Mouse (Mus musculus) megakaryocyte, embryonic 14.5 days (primary cell): ENCODE measurements around the gene Camkv.

ENCODE experiments used
- FLI1 ChIP-seq: IDR thresholded peaks from 2 replicates; pipeline ENCODE4 v1.6.1; 2012; ENCODE audit warnings: low read length, inconsistent platforms, mixed read lengths
- GATA1 ChIP-seq: IDR thresholded peaks from 3 replicates; pipeline ENCODE4 v1.6.1; 2012; ENCODE audit warnings: mixed read lengths, low read length, inconsistent platforms, borderline replicate concordance

DNA sequence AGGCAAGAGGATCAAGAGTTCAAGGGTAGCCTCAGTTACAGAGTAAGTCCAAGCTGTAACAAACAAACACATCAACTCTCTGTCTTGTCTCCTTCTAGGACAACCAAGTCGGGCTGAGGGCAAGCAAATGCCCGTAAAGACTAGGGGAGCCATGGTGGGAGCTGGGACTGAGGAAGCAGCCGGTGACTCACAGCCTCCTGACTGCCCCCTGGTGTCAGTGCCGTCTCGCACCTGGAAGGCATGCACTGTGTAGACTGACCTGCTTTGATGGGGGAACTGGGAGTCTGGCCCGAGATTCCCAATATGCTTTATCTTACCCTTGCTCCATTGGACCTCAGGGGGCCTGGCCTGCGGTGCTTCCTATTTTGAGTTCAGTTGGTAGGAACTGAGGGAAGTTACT is 12.5 kb upstream of the Camkv start:
- TF ChIP-seq FLI1 (no peak), GATA1 (no peak)
